Mouse (Mus musculus): Measurements from ENCODE around the gene Mc3r. TPM values are rescaled to one million over a fixed set of nuclear protein-coding genes. Genes with fewer than 3 reads are reported as not detected.

The Mc3r gene
- polyA plus RNA-seq, 1 experiment: not detected

GRCm38 (mm10) chr2:172263216-172263615 lies 14.9 kb downstream of the Mc3r start:
- no peak overlapping the region for H3K4me3 ChIP-seq (ENCODE audit: low read depth, low read length)
- 58% methylated on average over 6 of the region's 6 CpGs for WGBS
- H3K36me3 ChIP-seq (ENCODE audit: control insufficient read depth, insufficient read depth, low read length): no peaks in the 10 kb centered on the region
- TF ChIP-seq POLR2A (IDR thresholded peaks at IDR 0.05; ENCODE audit: low read depth, low read length): no peak
- TF ChIP-seq CTCF (IDR thresholded peaks at IDR 0.05; ENCODE audit: extremely low read depth, insufficient read length, insufficient replicate concordance, low read depth, low read length): no peak
- no peak overlapping the region for H3K27ac ChIP-seq (ENCODE audit: insufficient read depth, low read depth, low read length)
- no peaks in the 10 kb centered on the region for H3K4me1 ChIP-seq (ENCODE audit: control insufficient read depth, insufficient read depth, insufficient read length, low read length)
- no peaks in the 10 kb centered on the region for H3K27me3 ChIP-seq (ENCODE audit: control insufficient read depth, insufficient read depth, low read length)

DNA sequence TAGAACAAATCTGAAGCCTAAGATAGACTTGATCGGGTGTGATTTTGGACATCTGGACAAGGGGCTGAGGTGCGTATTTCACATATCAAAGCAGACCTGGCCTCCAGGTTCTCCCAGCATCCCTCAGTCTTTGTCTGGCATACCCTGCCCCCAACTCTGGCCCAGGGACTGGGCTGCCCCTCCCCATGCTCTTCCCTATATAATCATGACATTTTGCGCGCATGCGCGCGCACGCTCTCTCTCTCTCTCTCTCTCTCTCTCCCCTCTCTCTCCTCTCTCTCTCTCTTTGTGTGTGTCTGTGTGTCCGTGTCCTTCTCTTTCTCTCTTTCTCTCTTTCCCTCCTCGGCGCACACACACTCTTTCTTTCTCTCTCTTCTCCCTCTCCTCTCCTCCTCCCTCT lies 21.6 kb downstream of the Mc3r start:
- Histone ChIP-seq H3K36me3 (ENCODE audit: control insufficient read depth, insufficient read depth, low read length) (no peaks in the 10 kb centered on the region), H3K4me1 (ENCODE audit: control insufficient read depth, insufficient read depth, insufficient read length, low read length) (no peaks in the 10 kb centered on the region), H3K27ac (ENCODE audit: insufficient read depth, low read depth, low read length) (no peak overlapping the region), H3K4me3 (ENCODE audit: low read depth, low read length) (no peak overlapping the region), H3K27me3 (ENCODE audit: control insufficient read depth, insufficient read depth, low read length) (no peaks in the 10 kb centered on the region)
- TF ChIP-seq POLR2A (IDR thresholded peaks at IDR 0.05; ENCODE audit: low read depth, low read length) (no peak), CTCF (IDR thresholded peaks at IDR 0.05; ENCODE audit: extremely low read depth, insufficient read length, insufficient replicate concordance, low read depth, low read length) (no peak)
- WGBS: 87% methylated on average over 11 of the region's 11 CpGs

DNA sequence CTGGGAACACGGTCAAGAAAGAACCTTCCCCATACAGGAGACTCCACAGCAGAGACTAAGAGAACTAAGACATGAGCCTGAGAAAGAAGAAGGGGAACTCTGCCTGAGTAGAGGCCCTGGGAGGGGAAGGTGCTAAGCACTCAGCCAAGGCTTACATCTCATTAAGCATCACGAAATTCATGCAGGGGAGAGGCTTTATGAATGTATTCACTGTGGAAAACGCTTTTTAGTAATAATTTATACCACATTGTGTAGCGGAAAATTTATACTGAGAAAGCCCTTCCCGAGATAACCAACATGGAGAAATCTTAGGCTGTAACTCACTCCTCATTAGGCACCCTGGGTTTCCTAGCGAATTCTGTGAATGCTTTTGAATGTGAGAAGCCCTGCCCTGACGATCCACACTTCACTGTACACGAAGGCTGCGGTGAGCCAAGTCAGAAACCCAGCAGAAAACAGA lies 22.2 kb downstream of the Mc3r start:
- no peaks in the 10 kb centered on the region for H3K36me3 ChIP-seq (ENCODE audit: control insufficient read depth, insufficient read depth, low read length)
- H3K27ac ChIP-seq (ENCODE audit: insufficient read depth, low read depth, low read length): no peak overlapping the region
- no peak for TF ChIP-seq CTCF (IDR thresholded peaks at IDR 0.05; ENCODE audit: extremely low read depth, insufficient read length, insufficient replicate concordance, low read depth, low read length)
- TF ChIP-seq POLR2A (IDR thresholded peaks at IDR 0.05; ENCODE audit: low read depth, low read length): no peak
- WGBS: 52% methylated on average over 9 of the region's 9 CpGs
- no peaks in the 10 kb centered on the region for H3K4me1 ChIP-seq (ENCODE audit: control insufficient read depth, insufficient read depth, insufficient read length, low read length)
- no peak overlapping the region for H3K4me3 ChIP-seq (ENCODE audit: low read depth, low read length)
- no peaks in the 10 kb centered on the region for H3K27me3 ChIP-seq (ENCODE audit: control insufficient read depth, insufficient read depth, low read length)

DNA sequence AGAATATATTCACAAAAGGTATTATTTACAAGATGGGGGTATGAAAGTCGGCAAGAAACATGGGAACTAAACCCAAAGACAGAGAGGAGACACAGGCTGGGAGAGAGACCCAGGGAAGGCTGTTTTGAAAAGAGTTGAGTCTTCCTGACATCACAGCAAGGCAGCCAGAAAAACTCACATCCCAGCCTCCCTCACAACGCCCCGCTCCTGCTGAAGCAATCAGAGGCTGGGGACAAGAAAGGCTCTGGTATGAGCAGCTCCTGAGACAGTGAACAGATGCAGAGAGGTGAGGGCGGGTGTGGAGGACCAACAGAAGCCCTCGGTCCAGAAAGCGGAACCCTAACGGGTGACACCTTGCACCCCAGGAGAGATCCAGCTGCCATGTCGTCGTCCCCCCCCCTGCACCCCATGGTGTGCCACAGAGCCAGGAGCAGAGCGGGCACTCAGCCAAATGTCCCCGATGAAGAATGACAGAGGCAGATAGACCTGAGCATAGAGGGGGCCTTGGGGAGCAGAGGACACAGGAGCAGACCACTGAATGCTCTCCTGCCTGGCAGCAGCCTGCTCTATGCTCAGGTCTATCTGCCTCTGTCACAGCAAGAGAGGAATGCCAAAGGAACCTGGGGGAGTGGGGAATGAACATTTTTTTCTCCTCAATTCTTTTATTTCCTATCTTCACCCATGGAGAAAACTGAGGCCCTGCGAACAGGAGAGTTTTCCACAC lies 22.8 kb downstream of the Mc3r start:
- H3K36me3 ChIP-seq (ENCODE audit: control insufficient read depth, insufficient read depth, low read length): no peaks in the 10 kb centered on the region
- TF ChIP-seq POLR2A (IDR thresholded peaks at IDR 0.05; ENCODE audit: low read depth, low read length) (no peak), CTCF (IDR thresholded peaks at IDR 0.05; ENCODE audit: extremely low read depth, insufficient read length, insufficient replicate concordance, low read depth, low read length) (no peak)
- WGBS: 72% methylated on average over 12 of the region's 12 CpGs

GRCm38 (mm10) chr2:172274662-172275061 lies 26.4 kb downstream of the Mc3r start:
- 80% methylated on average over 8 of the region's 8 CpGs for WGBS
- H3K4me3 ChIP-seq (ENCODE audit: low read depth, low read length): no peak overlapping the region
- TF ChIP-seq CTCF (IDR thresholded peaks at IDR 0.05; ENCODE audit: extremely low read depth, insufficient read length, insufficient replicate concordance, low read depth, low read length): no peak

More for the DNA sequence above, 22.8 kb downstream of the Mc3r start:
- Histone ChIP-seq H3K4me3 (ENCODE audit: low read depth, low read length) (no peak overlapping the region), H3K27me3 (ENCODE audit: control insufficient read depth, insufficient read depth, low read length) (no peaks in the 10 kb centered on the region), H3K4me1 (ENCODE audit: control insufficient read depth, insufficient read depth, insufficient read length, low read length) (no peaks in the 10 kb centered on the region), H3K27ac (ENCODE audit: insufficient read depth, low read depth, low read length) (no peak overlapping the region)

DNA sequence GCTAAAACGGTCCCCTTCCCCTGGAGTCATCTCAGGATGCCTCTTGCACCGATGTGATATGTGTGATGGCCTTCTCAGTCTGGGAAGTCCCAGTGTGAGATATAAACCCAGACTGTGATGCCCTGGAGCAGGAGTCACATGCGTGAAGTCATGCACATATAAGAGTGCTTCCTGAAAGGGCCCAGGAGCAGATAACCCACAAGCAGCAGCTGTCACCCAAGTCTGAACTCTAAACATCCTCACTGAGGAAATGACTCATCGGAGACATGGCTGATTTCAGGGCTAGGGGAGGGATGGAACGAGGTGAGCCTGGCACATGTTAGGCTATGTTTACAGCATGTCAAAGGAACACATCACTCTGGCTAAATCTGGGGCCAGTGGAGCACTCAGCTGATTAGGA lies 27.9 kb downstream of the Mc3r start:
- H3K36me3 ChIP-seq (ENCODE audit: control insufficient read depth, insufficient read depth, low read length): no peaks in the 10 kb centered on the region
- TF ChIP-seq CTCF (IDR thresholded peaks at IDR 0.05; ENCODE audit: extremely low read depth, insufficient read length, insufficient replicate concordance, low read depth, low read length) (no peak), POLR2A (IDR thresholded peaks at IDR 0.05; ENCODE audit: low read depth, low read length) (no peak)
- 45% methylated on average over 5 of the region's 5 CpGs for WGBS
- no peaks in the 10 kb centered on the region for H3K27me3 ChIP-seq (ENCODE audit: control insufficient read depth, insufficient read depth, low read length)
- no peak overlapping the region for H3K27ac ChIP-seq (ENCODE audit: insufficient read depth, low read depth, low read length)
- H3K4me3 ChIP-seq (ENCODE audit: low read depth, low read length): no peak overlapping the region
- no peaks in the 10 kb centered on the region for H3K4me1 ChIP-seq (ENCODE audit: control insufficient read depth, insufficient read depth, insufficient read length, low read length)

More at GRCm38 (mm10) chr2:172274662-172275061, 26.4 kb downstream of the Mc3r start:
- no peak overlapping the region for H3K27ac ChIP-seq (ENCODE audit: insufficient read depth, low read depth, low read length)
- no peaks in the 10 kb centered on the region for H3K27me3 ChIP-seq (ENCODE audit: control insufficient read depth, insufficient read depth, low read length)
- H3K4me1 ChIP-seq (ENCODE audit: control insufficient read depth, insufficient read depth, insufficient read length, low read length): no peaks in the 10 kb centered on the region
- no peaks in the 10 kb centered on the region for H3K36me3 ChIP-seq (ENCODE audit: control insufficient read depth, insufficient read depth, low read length)

DNA sequence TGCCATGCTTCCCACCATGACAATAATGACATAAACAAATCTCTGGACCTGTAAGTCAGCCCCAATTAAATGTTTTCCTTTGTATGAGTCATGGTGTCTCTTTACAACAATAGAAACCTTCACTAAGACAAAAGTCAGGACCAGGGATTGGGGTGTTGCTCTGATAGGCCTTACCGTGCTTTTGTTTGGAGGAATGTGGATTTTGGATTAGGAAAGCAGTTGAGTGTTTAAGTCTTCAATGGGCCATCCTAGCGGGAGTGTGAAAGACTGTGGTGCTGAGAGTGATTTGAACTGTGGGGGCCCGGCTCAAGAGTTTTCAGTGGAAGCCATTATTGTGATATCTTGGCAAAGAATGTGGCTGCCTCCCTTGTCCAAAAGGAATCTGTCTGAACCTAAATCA lies 30.7 kb downstream of the Mc3r start:
- H3K4me3 ChIP-seq (ENCODE audit: low read depth, low read length): no peak overlapping the region
- H3K27ac ChIP-seq (ENCODE audit: insufficient read depth, low read depth, low read length): no peak overlapping the region
- H3K4me1 ChIP-seq (ENCODE audit: control insufficient read depth, insufficient read depth, insufficient read length, low read length): no peaks in the 10 kb centered on the region
- WGBS: 74% methylated on average over 3 of the region's 3 CpGs
- H3K27me3 ChIP-seq (ENCODE audit: control insufficient read depth, insufficient read depth, low read length): no peaks in the 10 kb centered on the region
- H3K36me3 ChIP-seq (ENCODE audit: control insufficient read depth, insufficient read depth, low read length): no peaks in the 10 kb centered on the region
- TF ChIP-seq POLR2A (IDR thresholded peaks at IDR 0.05; ENCODE audit: low read depth, low read length) (no peak), CTCF (IDR thresholded peaks at IDR 0.05; ENCODE audit: extremely low read depth, insufficient read length, insufficient replicate concordance, low read depth, low read length) (no peak)

All from small intestine, adult 2 months (tissue).